Mouse (Mus musculus): ENCODE measurements around the gene Atl3. TPM values are rescaled to one million over a fixed set of nuclear protein-coding genes. Genes with fewer than 3 reads are reported as not detected.

The Atl3 gene
- total RNA-seq, 2 experiments from 2014 or later = 20.8 to 20.9 TPM

- no peak for DNase-seq (ENCODE audit: low spot score in 2 of 2)
These were observed 64.0 kb downstream of the Atl3 start for GRCm38 (mm10) chr19:7557844-7558243.

GRCm38 (mm10) chr19:7558675-7559074, 64.8 kb downstream of the Atl3 start:
- no peak for DNase-seq (ENCODE audit: low spot score in 2 of 2)

- no peak for DNase-seq (ENCODE audit: low spot score in 2 of 2)
These were observed 66.1 kb downstream of the Atl3 start for GRCm38 (mm10) chr19:7559986-7560385.

- DNase-seq (ENCODE audit: low spot score in 2 of 2) = no peak
These were observed 67.6 kb downstream of the Atl3 start for GRCm38 (mm10) chr19:7561456-7561855.

GRCm38 (mm10) chr19:7562601-7563129, 68.8 kb downstream of the Atl3 start:
- DNase-seq (ENCODE audit: low spot score in 2 of 2) = no peak

GRCm38 (mm10) chr19:7563676-7564075, 69.8 kb downstream of the Atl3 start:
- DNase-seq (ENCODE audit: low spot score in 2 of 2) = no peak

GRCm38 (mm10) chr19:7564457-7564856, 70.6 kb downstream of the Atl3 start:
- no peak for DNase-seq (ENCODE audit: low spot score in 2 of 2)

- DNase-seq (ENCODE audit: low spot score in 2 of 2) = peak; percentile 57 to 68
These were observed 73.0 kb downstream of the Atl3 start for GRCm38 (mm10) chr19:7566826-7567225.

GRCm38 (mm10) chr19:7568364-7568763, 74.5 kb downstream of the Atl3 start:
- no peak for DNase-seq (ENCODE audit: low spot score in 2 of 2)

- no peak for DNase-seq (ENCODE audit: low spot score in 2 of 2)
These were observed 75.8 kb downstream of the Atl3 start for GRCm38 (mm10) chr19:7569650-7570049.

GRCm38 (mm10) chr19:7576180-7576579, 82.3 kb downstream of the Atl3 start:
- DNase-seq (ENCODE audit: low spot score in 2 of 2) = no peak

- no peak for DNase-seq (ENCODE audit: low spot score in 2 of 2)
These were observed 83.9 kb downstream of the Atl3 start for GRCm38 (mm10) chr19:7577710-7578109.

GRCm38 (mm10) chr19:7581042-7581441, 87.2 kb downstream of the Atl3 start:
- no peak for DNase-seq (ENCODE audit: low spot score in 2 of 2)

- DNase-seq (ENCODE audit: low spot score in 2 of 2) = no peak
These were observed 89.3 kb downstream of the Atl3 start for GRCm38 (mm10) chr19:7583101-7583500.

- no peak for DNase-seq (ENCODE audit: low spot score in 2 of 2)
These were observed 89.8 kb downstream of the Atl3 start for GRCm38 (mm10) chr19:7583599-7583998.

- peak in 1 of 2 experiments; percentile 27 for DNase-seq (ENCODE audit: low spot score in 2 of 2)
These were observed 91.4 kb downstream of the Atl3 start for GRCm38 (mm10) chr19:7585279-7585678.

GRCm38 (mm10) chr19:7585764-7586163, 91.9 kb downstream of the Atl3 start:
- no peak for DNase-seq (ENCODE audit: low spot score in 2 of 2)

Other genes starting within 250 kb of the Atl3 start
- 10 to 100 TPM; 20.2 to 23.2 TPM for gene Rcor2, start 226.7 kb upstream of the Atl3 start, total RNA-seq (2021)
- gene Mark2, start 152.2 kb upstream of the Atl3 start, total RNA-seq (2021) = 100 to 1,000 TPM in 1 of 2 experiments, 10 to 100 TPM in 1; 95.9 to 110 TPM
- gene Spindoc, start 111.0 kb upstream of the Atl3 start, total RNA-seq (2021) = 10 to 100 TPM; 32.8 to 33.9 TPM
- gene 2700081O15Rik, start 76.4 kb upstream of the Atl3 start, total RNA-seq (2021) = 10 to 100 TPM; 57.8 to 64.3 TPM
- 100 to 1,000 TPM; 850 to 871 TPM for gene Rtn3, start 10.8 kb upstream of the Atl3 start, total RNA-seq (2021)
- gene Pla2g16, start 63.4 kb downstream of the Atl3 start, total RNA-seq (2021) = 10 to 100 TPM; 13.0 to 14.9 TPM
- gene Lgals12, start 113.2 kb downstream of the Atl3 start, total RNA-seq (2021) = under 1 TPM; 0.21 to 0.31 TPM
- gene Hrasls5, start 118.5 kb downstream of the Atl3 start, total RNA-seq (2021) = not detected
- not detected for gene Slc22a19, start 217.3 kb downstream of the Atl3 start, total RNA-seq (2021)